Mouse (Mus musculus): ENCODE measurements around the gene Btnl2.

Btnl2 gene

GRCm38 (mm10) chr17:34398711-34399393 lies 44.2 kb downstream of the Btnl2 start, which contains the start of gene BC051142:
Gene BC051142, plus strand, starts transcription at chr17:34398820.
- peak; percentile 83 for DNase-seq (ENCODE audit: low read depth)

- no peak for DNase-seq (ENCODE audit: low read depth)
These were observed 44.7 kb downstream of the Btnl2 start for GRCm38 (mm10) chr17:34399394-34399715.

- peak; percentile 84 for DNase-seq (ENCODE audit: low read depth)
These were observed 56.5 kb downstream of the Btnl2 start for GRCm38 (mm10) chr17:34411117-34411516.

Data from induced T-regulatory cell, adult 2 months (primary cell).